Mouse (Mus musculus): ENCODE data around the gene Trpv2.

The Trpv2 gene

DNA sequence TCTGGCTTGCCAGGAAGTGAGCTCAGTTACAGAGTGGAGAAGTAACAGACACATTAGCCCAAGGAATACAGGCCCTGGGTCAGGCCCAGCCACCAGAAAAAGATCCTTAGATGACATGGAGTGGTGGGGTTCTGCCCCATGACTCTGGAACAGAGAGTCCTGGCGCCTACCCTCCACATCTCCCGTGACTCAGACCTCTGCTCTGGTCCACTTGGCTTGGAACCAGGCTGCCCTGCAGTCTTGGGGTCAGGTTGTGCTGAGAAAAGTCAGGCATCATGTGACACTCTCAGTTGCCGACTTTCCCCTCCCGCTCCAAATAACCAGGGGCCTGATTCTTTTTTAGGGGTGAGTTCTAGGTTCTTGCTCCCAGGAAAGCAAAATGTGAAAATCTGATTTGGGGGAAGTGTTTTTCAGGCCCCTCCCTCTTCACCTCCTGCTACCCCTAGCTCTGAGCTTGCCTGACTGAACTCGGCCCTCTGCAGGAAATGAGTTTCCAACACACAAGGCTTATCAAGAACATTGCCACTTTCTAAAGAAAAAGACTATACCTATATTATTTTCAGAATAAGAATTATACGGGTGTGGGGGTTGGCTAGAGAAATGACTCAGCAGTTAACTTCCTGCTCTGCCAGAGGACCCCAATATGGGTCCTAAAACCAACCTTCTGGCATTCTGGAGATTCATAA lies 15.2 kb upstream of the Trpv2 start:
- DNase-seq = no peak

DNA sequence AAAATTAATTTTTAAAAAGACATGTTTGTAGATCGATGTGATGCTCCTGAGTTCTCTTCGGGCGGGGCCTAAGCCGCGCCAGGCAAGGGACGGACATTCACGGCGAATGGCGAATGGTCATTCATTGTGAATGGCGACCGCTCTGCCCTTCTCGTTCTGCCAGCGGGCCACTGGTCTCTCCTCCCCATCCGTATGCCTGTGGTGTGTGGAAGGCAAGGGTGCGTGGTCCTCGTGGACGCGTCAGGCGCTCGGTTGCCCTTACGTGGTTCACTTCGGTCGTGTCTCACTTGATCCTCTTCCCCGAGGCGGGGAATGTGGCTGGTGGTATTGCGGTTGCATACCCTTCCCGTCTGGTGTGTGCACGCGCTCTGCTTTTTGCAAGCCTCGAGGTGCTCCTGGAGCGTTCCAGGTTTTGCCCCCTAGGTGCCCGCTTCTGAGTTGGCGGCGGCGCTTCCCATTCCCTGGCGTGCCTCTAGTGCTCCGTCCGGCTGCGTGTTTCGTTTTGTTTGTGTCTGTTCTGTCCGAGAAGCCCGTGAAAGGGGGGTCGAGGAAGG lies 13.7 kb upstream of the Trpv2 start:
- DNase-seq = peak; percentile 43

DNA sequence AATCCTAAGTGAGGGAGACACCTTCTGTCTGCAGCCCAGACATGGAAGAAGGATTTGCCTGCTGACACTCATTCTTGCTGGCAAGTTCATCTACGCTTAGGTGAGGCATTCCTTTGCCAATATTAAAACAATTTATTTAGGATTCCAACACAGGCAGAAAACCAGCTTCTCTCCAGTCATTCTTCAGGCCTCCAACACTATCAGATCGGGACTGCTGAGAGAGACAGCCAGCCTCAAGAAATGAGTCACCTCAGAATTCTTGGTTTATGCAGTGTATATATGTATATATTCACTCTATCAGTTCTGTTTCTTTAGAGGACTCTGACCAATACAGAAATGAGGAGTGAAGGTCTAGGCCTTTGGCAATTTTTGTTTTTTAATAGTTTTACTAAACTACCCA lies 10.7 kb upstream of the Trpv2 start:
- no peak for DNase-seq

DNA sequence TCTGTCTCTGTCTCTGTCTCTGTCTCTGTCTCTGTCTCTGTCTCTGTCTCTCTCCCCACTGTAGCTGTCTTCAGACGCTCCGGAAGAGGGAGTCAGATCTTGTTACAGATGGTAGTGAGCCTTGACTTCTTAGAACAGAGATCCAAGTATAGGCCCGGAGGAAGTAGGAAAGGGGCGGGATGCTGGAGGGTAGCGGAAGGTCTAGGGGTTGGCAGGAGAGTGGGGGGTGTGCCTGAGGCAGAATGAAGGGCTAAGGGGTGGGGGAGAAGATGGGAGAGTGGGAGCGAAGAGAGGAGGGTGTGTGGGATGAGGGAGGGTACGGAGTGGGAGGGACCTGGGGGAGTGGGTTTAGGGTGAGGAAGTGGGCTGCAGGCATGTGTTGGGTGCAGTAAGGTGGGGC lies 8.5 kb upstream of the Trpv2 start:
- DNase-seq = no peak

DNA sequence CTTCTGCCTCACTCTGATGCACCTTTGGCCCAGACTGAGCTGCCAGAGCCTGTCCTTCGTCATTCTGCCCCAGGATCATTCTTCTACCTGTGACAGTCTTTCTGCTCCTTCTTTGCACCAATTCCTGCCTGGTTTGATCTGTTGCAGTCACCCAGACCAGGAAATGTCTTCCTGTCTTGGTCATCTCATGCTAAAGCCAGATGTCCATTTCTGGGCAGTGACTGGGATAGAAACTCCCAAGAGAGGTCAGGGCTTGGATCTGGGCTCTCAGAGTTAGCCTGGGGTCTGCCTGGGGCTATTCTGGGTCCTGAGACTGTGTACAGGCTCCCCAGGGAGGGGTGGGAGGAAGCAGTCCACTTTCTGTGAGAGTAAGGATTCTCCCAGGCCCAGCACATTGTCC lies 8.1 kb upstream of the Trpv2 start:
- DNase-seq = no peak

DNA sequence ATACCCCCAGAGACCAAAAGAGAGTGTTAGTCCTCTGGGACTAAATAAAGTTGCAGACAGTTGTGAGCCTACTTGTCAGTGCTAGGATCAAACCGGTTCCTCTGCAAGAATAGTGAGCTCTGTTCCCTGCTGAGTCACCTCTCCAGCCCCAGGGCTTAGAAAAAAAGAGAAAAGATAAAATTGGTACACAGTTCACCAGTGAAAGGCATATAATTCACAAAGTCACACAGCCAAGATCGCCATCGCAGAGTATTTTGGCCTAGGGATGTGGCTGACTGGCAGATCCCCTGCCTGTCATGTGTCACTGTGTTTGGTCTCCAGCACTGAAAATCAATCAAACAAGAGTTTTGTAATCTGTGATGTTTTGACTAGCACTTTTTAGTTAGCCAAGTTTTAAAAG lies 6.0 kb upstream of the Trpv2 start:
- DNase-seq = no peak

DNA sequence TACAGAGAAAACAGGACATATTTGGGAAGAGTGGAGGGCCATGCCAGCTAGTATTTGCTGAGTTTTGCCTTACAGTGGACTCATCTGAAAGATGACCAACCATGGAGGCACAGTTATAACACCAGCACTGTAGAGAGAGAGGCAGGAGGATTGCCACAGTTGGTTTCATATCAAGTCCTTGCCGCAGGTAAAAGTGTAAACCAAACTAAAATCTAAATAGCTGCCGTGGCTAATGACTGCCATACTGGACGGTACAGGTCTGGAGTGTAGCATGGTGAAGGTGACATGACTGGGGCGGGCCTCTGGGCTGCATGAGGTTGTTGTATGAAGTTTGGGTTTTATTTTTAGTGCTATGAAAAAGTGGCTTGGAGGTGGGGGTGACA lies 408 bp downstream of the Trpv2 start:
- peak; percentile 29 for DNase-seq

DNA sequence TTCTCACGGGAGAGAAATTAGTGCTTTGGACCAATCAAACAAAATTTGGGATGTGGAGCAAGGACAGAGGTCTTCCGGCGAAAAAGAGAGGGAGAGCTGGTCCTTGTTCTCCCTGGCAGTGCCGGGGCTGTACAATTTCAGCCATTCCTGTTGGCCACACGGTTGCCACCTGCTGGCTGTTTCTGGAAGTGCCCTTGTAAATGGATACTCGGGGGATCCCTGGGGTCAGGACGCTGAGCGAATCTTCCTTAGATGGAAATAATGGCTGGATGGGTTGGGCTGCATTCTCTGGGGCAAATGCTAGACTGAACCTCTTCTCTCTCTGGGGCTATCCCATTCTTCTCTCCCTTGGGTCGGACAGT lies 992 bp downstream of the Trpv2 start:
- DNase-seq = peak; percentile 93

DNA sequence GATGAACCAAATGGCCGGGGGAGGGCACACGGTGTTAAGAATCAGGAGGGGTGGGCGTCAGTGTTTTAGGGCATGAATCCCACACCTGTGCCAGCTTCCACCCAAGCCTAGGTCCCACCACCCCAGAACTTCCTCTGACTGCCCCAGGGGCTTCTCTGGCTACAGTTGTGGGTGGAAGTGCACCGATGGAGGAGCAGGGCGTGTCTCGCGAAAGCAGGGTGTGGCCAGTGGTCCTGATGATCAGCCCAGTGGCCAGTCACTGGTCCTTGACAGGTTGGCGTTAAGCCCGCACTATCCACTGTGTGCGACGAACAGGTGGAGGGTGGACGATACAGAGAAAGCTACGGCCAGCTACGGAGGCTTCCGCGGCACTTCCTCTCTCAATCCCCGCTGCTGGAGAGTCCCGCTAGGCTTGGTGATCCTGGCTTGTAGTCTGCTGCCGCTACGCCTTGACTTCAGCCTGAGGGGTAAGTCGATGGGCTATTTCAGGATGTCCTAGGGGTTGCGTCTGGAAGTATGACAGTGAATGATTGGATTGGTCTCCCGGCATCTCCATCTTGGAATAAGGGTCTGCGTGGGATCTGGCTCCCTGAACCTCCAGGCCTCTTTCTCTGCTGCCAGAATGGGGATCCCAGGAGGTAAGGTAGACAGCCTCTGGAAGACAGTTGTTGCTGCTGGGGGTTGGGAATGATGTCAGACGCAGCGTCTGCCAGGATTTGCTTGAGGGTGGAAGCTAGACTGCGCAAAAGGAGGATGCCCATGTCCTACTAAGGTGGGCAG lies 1.6 kb downstream of the Trpv2 start:
- DNase-seq = peak; percentile 62

DNA sequence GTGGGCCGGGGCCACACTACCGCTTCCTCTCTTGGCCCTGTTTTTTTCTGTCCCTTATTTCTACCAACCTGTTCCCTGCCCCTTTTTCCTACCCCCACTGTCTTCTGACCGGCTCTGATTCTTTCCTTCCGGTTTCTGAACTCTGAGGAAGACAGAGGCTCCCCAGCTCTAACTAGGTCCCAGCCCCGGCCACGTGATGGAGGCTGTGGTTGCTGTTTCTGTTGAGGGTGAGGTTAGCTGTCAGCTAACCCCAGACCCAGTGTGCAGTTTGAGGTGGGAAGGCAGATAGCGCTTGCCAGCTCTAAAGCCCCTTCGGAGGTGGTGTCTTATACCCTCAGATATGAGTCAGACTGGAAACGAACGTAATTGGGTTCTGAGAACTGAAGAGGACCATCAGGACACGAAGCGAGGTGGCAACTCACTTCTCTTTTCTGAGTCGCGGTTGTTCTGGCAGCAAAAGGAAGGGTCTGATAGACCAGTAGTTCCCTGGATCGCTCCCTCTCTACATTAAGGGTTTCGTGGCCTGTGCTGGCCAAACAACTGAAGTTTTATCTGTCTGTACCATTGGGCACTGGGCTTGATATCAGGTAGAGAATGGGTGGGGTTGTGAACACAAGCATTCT lies 2.4 kb downstream of the Trpv2 start:
- peak; percentile 82 for DNase-seq

DNA sequence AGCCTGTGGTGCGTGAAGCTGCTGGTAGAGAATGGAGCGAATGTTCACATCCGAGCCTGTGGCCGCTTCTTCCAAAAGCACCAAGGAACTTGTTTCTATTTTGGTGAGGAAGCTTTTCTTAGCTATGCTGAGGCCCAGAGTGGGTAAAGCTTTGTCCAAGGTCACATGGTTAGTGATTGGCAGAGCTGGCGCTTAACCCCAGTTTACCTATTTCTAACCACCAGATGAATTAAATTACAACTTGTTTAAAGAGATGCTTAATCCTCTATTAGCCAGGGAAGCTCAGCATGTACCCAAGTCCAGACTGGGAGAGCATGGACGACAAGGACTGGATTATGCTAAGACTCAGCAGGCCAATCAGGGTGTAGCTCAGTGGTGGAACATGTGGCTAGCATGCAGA lies 8.7 kb downstream of the Trpv2 start:
- no peak for DNase-seq

DNA sequence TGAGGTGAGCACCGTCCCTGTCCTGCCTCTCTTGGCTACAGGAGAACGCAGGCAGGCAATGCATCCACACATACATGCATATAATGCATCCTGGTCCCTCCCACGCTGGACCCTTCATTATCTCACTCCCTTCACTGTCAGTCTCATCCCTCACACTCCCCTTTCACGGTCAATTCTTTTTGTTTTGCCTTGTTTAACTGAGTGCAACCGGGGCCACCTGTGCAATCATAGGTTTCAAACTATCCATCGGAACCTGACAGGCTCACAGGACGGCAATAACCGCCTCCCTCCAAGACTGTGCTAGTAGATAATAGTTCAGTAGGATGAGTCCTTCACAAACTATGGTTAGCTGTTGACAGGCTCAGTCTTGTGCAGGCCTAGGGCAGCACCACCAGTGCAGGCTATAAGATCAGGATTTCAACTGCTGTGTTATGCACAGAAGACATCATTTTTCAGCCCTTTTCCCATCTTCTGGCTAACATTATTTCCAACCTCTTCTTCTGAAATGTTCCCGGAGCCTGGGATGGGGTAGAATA lies 10.5 kb downstream of the Trpv2 start:
- DNase-seq = no peak

DNA sequence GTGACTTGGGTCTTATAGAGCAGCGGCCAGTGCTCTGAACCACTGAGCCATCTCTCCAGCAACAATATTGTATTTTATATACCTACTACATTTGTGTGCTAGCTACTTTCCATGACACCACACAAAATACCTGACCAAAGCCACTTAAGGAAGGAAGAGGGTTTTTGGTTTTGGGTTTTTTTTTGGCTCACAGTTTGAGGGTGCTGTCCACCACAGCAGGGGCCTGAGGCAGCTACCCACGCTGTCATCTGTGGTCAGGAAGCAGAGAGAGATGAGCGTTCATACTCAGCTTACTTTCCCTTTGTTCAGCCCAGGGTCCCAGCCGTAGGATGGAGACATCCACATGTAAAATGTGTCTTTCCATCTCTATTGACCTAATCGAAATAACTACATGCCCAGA lies 12.7 kb downstream of the Trpv2 start:
- no peak for DNase-seq

DNA sequence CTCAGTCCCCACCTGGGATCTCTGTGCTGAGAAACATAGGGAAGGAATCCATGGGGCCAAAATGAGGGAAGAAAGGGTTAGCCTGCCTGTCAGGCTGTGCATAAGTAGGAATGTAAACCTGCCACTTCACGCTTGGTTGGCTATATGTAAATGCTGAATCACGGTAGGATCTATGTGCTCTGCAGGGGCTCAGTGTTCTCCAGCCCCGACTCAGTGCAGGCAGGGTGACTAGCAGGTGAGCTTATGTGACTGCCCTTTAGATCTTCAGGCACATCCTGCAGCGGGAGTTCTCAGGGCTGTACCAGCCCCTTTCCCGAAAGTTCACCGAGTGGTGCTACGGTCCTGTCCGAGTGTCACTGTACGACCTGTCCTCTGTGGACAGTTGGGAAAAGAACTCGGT lies 15.1 kb downstream of the Trpv2 start:
- DNase-seq = no peak

DNA sequence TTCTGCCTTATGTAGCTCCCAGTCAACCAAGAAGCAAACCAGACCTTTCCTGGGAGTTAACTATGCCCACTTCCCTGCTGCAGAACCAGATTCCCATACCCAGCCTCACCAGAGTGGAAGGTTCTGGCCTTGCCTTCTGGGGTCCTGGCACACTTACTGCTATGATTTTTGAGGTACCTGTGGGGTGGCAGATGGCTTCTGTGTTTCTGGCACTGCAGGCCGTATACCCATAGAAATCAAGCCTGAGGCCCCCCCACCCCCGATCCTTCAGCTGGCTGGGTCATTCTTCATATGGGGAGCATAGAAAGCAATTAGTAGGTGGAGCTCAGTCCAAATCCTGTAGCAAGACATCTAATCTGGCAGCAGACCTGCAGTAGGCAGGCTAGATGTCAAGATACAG lies 16.7 kb downstream of the Trpv2 start:
- DNase-seq = no peak

DNA sequence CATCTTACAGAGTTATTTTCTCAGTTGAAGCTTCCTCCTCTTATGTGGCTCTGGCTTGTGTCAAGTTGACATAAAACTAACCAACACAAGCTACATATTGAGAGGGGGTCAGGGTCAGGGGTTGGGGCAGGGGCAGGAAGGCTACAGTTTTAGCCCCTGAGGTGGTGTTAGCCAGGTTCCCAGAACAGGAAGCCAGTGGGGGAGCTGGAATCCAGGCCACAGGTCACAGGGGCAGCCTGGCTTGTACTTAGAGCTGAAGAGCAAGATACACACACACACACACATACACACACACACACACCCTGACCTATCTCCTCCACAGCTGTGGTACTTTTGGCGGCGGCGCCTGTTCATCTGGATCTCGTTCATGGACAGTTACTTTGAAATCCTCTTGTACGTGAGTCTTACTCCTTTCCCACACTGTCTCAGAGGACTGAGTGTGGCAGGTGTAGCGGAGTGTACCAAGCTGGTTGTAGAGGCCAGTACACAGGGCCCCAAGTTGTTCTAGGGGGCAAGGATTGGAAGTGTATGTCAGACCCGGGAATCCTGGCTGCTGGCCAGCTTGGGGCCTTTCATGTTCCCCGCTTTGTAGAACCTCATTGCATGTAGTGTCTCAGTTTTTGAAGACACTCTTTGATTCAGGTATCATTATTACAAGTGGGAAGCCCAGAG lies 17.8 kb downstream of the Trpv2 start:
- no peak for DNase-seq

DNA sequence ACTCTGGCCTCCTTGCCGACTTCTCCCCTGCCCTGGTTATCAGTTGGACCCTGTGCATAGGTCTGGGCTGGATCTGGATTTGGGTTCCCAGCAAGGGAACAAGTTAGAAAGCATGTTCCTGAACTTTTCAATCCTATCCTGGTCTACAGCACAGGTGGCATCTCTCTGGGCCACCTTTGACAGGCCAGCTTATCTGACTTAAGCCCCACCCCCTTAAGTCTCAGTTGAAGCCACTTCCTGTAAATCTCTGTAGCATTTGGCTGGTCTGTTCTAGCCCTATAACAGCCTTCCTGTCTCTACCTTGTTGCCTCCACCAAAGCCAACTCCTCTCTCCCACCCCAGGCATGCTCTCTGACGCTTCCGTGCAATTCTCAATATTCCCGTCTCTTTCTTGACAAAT lies 24.3 kb downstream of the Trpv2 start:
- DNase-seq = no peak

DNA sequence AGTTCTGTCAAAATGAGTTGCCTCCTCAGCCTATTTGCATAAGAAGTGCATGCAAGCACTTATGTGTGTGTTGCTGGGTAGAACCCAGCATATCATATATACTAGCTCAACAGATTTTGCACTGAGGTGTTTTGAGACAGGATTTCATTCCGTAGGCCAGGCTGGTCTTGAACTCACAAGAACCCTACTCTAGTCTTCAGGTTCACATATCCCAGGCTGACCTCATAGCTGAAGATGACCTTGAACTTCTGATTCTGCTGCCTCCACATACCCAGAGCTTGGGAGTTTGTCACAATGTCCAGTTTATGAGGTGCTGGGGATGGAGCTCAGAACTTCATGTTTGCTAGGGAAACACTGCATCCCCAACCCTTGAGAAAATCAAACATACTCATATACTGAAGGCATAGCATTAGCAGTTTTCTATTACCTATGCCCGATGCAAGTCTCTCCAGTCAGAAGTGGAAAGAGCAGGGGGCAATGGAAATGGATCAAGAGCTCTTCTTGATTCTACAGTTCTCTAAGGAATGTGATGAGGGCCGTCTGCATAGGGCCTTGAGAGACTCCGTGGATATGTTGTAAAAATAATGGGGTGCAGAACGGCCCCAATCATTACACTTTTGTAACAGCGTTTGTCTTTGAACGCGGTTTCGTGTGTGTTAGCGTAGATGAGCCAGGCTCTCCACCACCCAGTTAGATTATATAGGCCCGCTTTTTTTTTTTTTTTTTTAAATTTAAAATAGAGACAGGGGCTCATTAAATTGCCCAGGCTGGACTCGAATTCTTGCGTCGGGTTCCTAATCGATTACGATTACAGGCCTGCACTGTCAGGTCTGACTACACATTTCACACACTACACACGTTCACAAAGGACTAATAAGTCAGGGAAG lies 27.7 kb downstream of the Trpv2 start:
- DNase-seq = no peak

DNA sequence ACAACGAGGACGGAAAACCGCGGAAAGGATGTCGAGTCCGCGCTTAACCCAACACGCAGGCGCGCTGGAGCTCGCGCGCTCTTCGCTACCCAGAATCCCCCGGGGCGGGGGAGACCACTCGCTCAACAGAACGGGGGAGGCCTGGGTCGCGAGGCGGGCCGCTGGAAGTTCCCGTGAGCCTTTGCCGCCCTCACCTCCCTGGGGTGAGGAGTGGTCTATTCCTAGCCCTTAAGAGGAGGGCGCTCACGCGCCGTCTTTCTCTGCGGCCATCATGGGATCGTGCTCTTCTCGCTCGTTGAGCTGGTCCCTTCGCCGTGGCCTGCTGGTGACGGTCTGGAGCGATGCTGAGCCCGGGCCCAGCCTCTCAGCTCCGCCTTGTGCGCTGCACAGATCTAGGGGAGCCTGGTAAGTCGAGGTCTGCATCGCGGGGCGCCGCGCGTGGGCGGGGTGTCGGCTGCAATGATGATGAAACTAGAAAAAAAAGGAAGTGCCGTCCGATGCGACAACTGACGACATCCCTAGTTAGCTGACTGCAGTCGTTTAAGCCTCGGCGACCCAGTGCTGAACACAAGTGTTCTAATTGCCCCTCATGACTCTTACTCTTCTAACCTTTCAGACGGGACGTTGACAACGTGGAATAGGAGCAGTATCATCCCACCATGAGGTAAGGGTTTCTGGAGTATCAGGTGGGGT lies 28.5 kb downstream of the Trpv2 start:
- DNase-seq = peak; percentile 97

DNA sequence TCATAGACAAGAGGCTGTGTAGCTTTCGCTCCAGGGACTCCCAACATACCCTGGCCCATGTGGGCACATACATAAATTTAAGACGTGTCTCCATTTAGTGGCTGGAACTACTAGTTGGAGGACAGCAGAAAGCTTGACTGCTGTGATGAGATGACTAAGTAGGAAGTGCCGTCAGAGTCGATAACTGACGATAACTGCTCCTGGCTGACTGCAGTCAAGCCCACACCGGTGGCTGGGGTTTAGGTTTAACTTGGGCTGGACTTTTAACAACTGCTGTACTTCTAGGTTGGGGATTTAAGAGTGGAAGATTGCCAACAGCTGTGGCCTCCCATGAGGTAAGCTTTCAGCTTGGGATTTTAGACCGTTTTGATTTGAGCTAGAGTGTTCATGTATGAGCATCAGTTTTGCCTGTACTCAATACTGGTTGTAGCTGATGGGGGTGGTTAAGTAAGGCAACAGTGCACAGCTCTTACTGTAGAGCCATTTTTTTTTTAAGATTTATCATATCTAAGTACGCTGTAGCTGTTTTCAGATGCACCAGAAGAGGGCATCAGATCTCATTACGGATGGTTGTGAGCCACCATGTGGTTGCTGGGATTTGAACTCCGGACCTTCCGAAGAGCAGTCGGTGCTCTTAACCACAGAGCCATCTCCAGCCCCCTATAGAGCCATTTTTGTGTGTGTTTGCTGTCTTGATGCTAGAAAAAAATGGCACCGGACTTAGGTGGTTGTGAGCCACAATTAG lies 29.2 kb downstream of the Trpv2 start:
- peak; percentile 45 for DNase-seq

All from thymus, postnatal 4 days (tissue).